Mouse (Mus musculus) erythroblast, embryonic 14.5 days (primary cell): Measurements from ENCODE around the gene Gm4778. TPM values are rescaled to one million over a fixed set of nuclear protein-coding genes. Genes with fewer than 3 reads are reported as not detected.
"Not testable (repeated sequence)": the region's sequence is repeated elsewhere in the genome, so short reads cannot be mapped to it uniquely, and the experiment has no call there.

Experiments
- H3K27me3 ChIP-seq: 2 replicates; pipeline ENCODE4 v1.6.1; 2012; ENCODE audit warnings: inconsistent platforms; ENCODE audit not compliant: control insufficient read depth
- H3K36me3 ChIP-seq: 2 replicates; pipeline ENCODE4 v1.6.1; 2012; ENCODE audit warnings: mild to moderate bottlenecking, inconsistent platforms; ENCODE audit not compliant: control insufficient read depth
- H3K4me1 ChIP-seq: 2 replicates; pipeline ENCODE4 v1.6.1; 2012; ENCODE audit warnings: inconsistent platforms; ENCODE audit not compliant: control insufficient read depth
- H3K4me3 ChIP-seq: replicated peaks from 2 replicates; pipeline ENCODE3; 2012; ENCODE audit warnings: moderate library complexity, mild to moderate bottlenecking, inconsistent platforms
- H3K9me3 ChIP-seq: 2 replicates; pipeline ENCODE4 v1.6.1; 2012; ENCODE audit warnings: low read length, inconsistent platforms, mixed read lengths; ENCODE audit not compliant: control insufficient read depth
- GATA1 ChIP-seq: IDR thresholded peaks from 2 replicates; pipeline ENCODE4 v1.6.1; 2012; ENCODE audit warnings: low read length, inconsistent platforms, mixed read lengths
- TAL1 ChIP-seq: IDR thresholded peaks from 3 replicates; pipeline ENCODE4 v1.6.1; 2012; ENCODE audit warnings: low read length, inconsistent platforms, mixed read lengths
- polyA plus RNA-seq: library from polyadenylated mRNA; stranded (reverse); fragments of >175 nt; gene quantifications from 2 replicates; pipeline ENCODE4 v1.2.3, GENCODE M21; 2012

Gm4778 gene
- polyA plus RNA-seq: not detected in 2 replicates

GRCm38 (mm10) chr3:94263736-94264135 is at the start of gene Gm4778:
TSS of gene Gm4778 (plus strand) at chr3:94264036.
- not testable (repeated sequence) for H3K9me3 ChIP-seq, H3K27me3 ChIP-seq, H3K4me1 ChIP-seq, H3K4me3 ChIP-seq, H3K36me3 ChIP-seq

- Histone ChIP-seq H3K27me3 (no peaks in the 10 kb centered on the region), H3K4me3 (no peak overlapping the region), H3K9me3 (no peaks in the 10 kb centered on the region), H3K36me3 (no peaks in the 10 kb centered on the region), H3K4me1 (no peaks in the 10 kb centered on the region)
- TF ChIP-seq TAL1 (no peak), GATA1 (no peak)
Measured at GRCm38 (mm10) chr3:94260598-94260997, 3.2 kb upstream of the Gm4778 start.

- Histone ChIP-seq H3K4me3 (no peak overlapping the region), H3K27me3 (no peaks in the 10 kb centered on the region), H3K4me1 (no peaks in the 10 kb centered on the region), H3K9me3 (peaks cover 3% of the 10 kb centered on the region; the same call in 1 of the 2 replicates), H3K36me3 (no peaks in the 10 kb centered on the region)
- no peak for TF ChIP-seq GATA1
- TF ChIP-seq TAL1: no peak
Measured at GRCm38 (mm10) chr3:94275991-94276390, 12.2 kb downstream of the Gm4778 start.

GRCm38 (mm10) chr3:94305457-94305856 is 41.6 kb downstream of the Gm4778 start:
- no peaks in the 10 kb centered on the region for H3K36me3 ChIP-seq
- TF ChIP-seq TAL1 (no peak), GATA1 (no peak)
- no peaks in the 10 kb centered on the region for H3K9me3 ChIP-seq
- peaks cover 14% of the 10 kb centered on the region for H3K4me1 ChIP-seq
- no peaks in the 10 kb centered on the region for H3K27me3 ChIP-seq
- no peak overlapping the region for H3K4me3 ChIP-seq

GRCm38 (mm10) chr3:94306975-94307374 is 43.1 kb downstream of the Gm4778 start:
- no peak overlapping the region for H3K4me3 ChIP-seq
- no peaks in the 10 kb centered on the region for H3K36me3 ChIP-seq
- no peaks in the 10 kb centered on the region for H3K9me3 ChIP-seq
- H3K27me3 ChIP-seq: no peaks in the 10 kb centered on the region
- H3K4me1 ChIP-seq: peaks cover 21% of the 10 kb centered on the region
- TF ChIP-seq GATA1 (no peak), TAL1 (no peak)

- Histone ChIP-seq H3K4me1 (peaks cover 21% of the 10 kb centered on the region), H3K9me3 (no peaks in the 10 kb centered on the region), H3K4me3 (peak within 1 kb of the TSS; percentile 63), H3K36me3 (no peaks in the 10 kb centered on the region), H3K27me3 (no peaks in the 10 kb centered on the region)
- TF ChIP-seq TAL1 (no peak), GATA1 (no peak)
Measured at GRCm38 (mm10) chr3:94309633-94310363, 46.0 kb downstream of the Gm4778 start, which contains the start of gene Them4. TSS of gene Them4 (plus strand) at chr3:94310089.

GRCm38 (mm10) chr3:94310491-94310890 is 46.7 kb downstream of the Gm4778 start:
- Histone ChIP-seq H3K4me1 (peaks cover 21% of the 10 kb centered on the region), H3K9me3 (no peaks in the 10 kb centered on the region), H3K4me3 (peak overlapping the region; percentile 63), H3K27me3 (no peaks in the 10 kb centered on the region), H3K36me3 (no peaks in the 10 kb centered on the region)
- TF ChIP-seq TAL1 (no peak), GATA1 (no peak)

- peak overlapping the region; percentile 63 for H3K4me3 ChIP-seq
- TF ChIP-seq GATA1: no peak
- no peak for TF ChIP-seq TAL1
- H3K36me3 ChIP-seq: no peaks in the 10 kb centered on the region
- no peaks in the 10 kb centered on the region for H3K9me3 ChIP-seq
- H3K4me1 ChIP-seq: peaks cover 21% of the 10 kb centered on the region
- H3K27me3 ChIP-seq: no peaks in the 10 kb centered on the region
Measured at GRCm38 (mm10) chr3:94310911-94311310, 47.1 kb downstream of the Gm4778 start.

- Histone ChIP-seq H3K36me3 (no peaks in the 10 kb centered on the region), H3K27me3 (no peaks in the 10 kb centered on the region), H3K4me3 (no peak overlapping the region), H3K9me3 (no peaks in the 10 kb centered on the region), H3K4me1 (peaks cover 21% of the 10 kb centered on the region)
- TF ChIP-seq GATA1: no peak
- no peak for TF ChIP-seq TAL1
Measured at GRCm38 (mm10) chr3:94311376-94311775, 47.5 kb downstream of the Gm4778 start.

Other genes starting within 250 kb of the Gm4778 start
- not detected in 2 replicates for gene Gm9125, start 209.2 kb upstream of the Gm4778 start, polyA plus RNA-seq
- gene Gm10697, start 191.4 kb upstream of the Gm4778 start, polyA plus RNA-seq: not detected in 2 replicates
- gene Gm10696, start 85.8 kb upstream of the Gm4778 start, polyA plus RNA-seq: not detected in 2 replicates
- not detected in 2 replicates for gene Gm5286, start 67.3 kb upstream of the Gm4778 start, polyA plus RNA-seq
- gene Them4, start 46.1 kb downstream of the Gm4778 start, polyA plus RNA-seq: not detected in 2 replicates
- gene Them5, start 78.1 kb downstream of the Gm4778 start, polyA plus RNA-seq: not detected in 2 replicates
- gene C2cd4d, start 98.4 kb downstream of the Gm4778 start, polyA plus RNA-seq: not detected in 2 replicates
- not detected in 2 replicates for gene Rorc, start 108.8 kb downstream of the Gm4778 start, polyA plus RNA-seq
- not detected in 2 replicates for gene Lingo4, start 134.5 kb downstream of the Gm4778 start, polyA plus RNA-seq
- gene Tdrkh, start 149.2 kb downstream of the Gm4778 start, polyA plus RNA-seq: 0.01 and 0.07 TPM in 2 replicates
- gene Mrpl9, start 179.3 kb downstream of the Gm4778 start, polyA plus RNA-seq: 3.8 and 4.7 TPM in 2 replicates
- gene Oaz3, start 179.9 kb downstream of the Gm4778 start, polyA plus RNA-seq: not detected in 2 replicates
- gene Celf3, start 214.3 kb downstream of the Gm4778 start, polyA plus RNA-seq: 0.03 TPM in 1 of 2 replicates, not detected in the other
- gene Riiad1, start 216.3 kb downstream of the Gm4778 start, polyA plus RNA-seq: not detected in 2 replicates